Mouse (Mus musculus) kidney, embryonic 15.5 days (tissue): ENCODE data around the gene Pitpnb. TPM values are rescaled to one million over a fixed set of nuclear protein-coding genes. Genes with fewer than 3 reads are reported as not detected.

Experiments
- ATAC-seq: fragments of 200-750 bp; cut with Nextera tagmentation; replicated peaks from 2 replicates; pipeline ENCODE4 v1.8.0; 2017; ENCODE audit warnings: moderate TSS enrichment; ENCODE audit not compliant: low FRiP score
- H3K27ac ChIP-seq: fragments of 300-500 bp; sonication (generic); 2 replicates; pipeline ENCODE4 v1.5.1; 2015; ENCODE audit warnings: mild to moderate bottlenecking, inconsistent platforms
- H3K27me3 ChIP-seq: fragments of 300-500 bp; sonication (generic); 2 replicates; pipeline ENCODE4 v1.6.1; 2015; ENCODE audit warnings: inconsistent platforms
- H3K36me3 ChIP-seq: fragments of 300-500 bp; sonication (generic); 2 replicates; pipeline ENCODE4 v1.6.1; 2015; ENCODE audit warnings: inconsistent platforms
- H3K4me1 ChIP-seq: fragments of 300-500 bp; sonication (generic); 2 replicates; pipeline ENCODE4 v1.6.1; 2015; ENCODE audit warnings: inconsistent platforms
- H3K4me2 ChIP-seq: fragments of 300-500 bp; sonication (generic); 2 replicates; pipeline ENCODE4 v1.6.1; 2015; ENCODE audit warnings: moderate library complexity, mild to moderate bottlenecking, inconsistent platforms
- H3K4me3 ChIP-seq: fragments of 300-500 bp; sonication (generic); replicated peaks from 2 replicates; pipeline ENCODE4 v1.5.1; 2015; ENCODE audit warnings: mild to moderate bottlenecking, inconsistent platforms
- H3K9ac ChIP-seq: fragments of 300-500 bp; sonication (generic); 2 replicates; pipeline ENCODE4 v1.6.1; 2015; ENCODE audit warnings: mild to moderate bottlenecking, inconsistent platforms
- H3K9me3 ChIP-seq: fragments of 300-500 bp; sonication (generic); replicated peaks from 2 replicates; pipeline ENCODE4 v1.6.1; 2016; ENCODE audit warnings: inconsistent platforms
- WGBS: fragments of 180-500 bp; shearing (Covaris S2); methylation state at CpG from one replicate; pipeline ENCODE4 v1.1.7; 2015; ENCODE audit warnings: mixed read lengths; 5-methylcytosine and 5-hydroxymethylcytosine counted together
- polyA plus RNA-seq: library from polyadenylated mRNA; unstranded; fragments of >200 nt; fragmentation: Nextera tagmentation; extraction: Ambion mirVana; gene quantifications from 2 replicates; pipeline ENCODE4 v1.2.1, GENCODE M21; 2015

Gene Pitpnb
- polyA plus RNA-seq, 1 experiment from 2014 or later: 104 TPM

GRCm38 (mm10) chr5:111402651-111402996 lies 72.1 kb downstream of the Pitpnb start:
- WGBS: 87% methylated on average over 6 of the region's 6 CpGs
- no peaks in the 10 kb centered on the region for H3K4me1 ChIP-seq
- H3K27me3 ChIP-seq: peaks cover 32% of the 10 kb centered on the region
- no peak overlapping the region for H3K4me3 ChIP-seq
- ATAC-seq: no peak
- H3K27ac ChIP-seq: no peak overlapping the region
- no peaks in the 10 kb centered on the region for H3K36me3 ChIP-seq
- no peaks in the 10 kb centered on the region for H3K9me3 ChIP-seq
- H3K9ac ChIP-seq: no peak overlapping the region
- no peak overlapping the region for H3K4me2 ChIP-seq

GRCm38 (mm10) chr5:111404721-111405120 lies 74.2 kb downstream of the Pitpnb start:
- no peak for ATAC-seq
- Histone ChIP-seq H3K4me1 (peaks cover 15% of the 10 kb centered on the region), H3K36me3 (no peaks in the 10 kb centered on the region), H3K4me3 (no peak overlapping the region), H3K9ac (no peak overlapping the region), H3K4me2 (no peak overlapping the region), H3K27me3 (peaks cover 47% of the 10 kb centered on the region), H3K9me3 (no peaks in the 10 kb centered on the region), H3K27ac (no peak overlapping the region)
- 57% methylated on average over 6 of the region's 6 CpGs for whole genome bisulfite sequencing

GRCm38 (mm10) chr5:111408470-111409105 lies 78.0 kb downstream of the Pitpnb start:
- ATAC-seq: peak; percentile 55
- Histone ChIP-seq H3K27me3 (peaks cover 68% of the 10 kb centered on the region), H3K9me3 (no peaks in the 10 kb centered on the region), H3K4me2 (peak overlapping the region; percentile 39), H3K9ac (no peak overlapping the region), H3K4me3 (no peak overlapping the region), H3K36me3 (no peaks in the 10 kb centered on the region), H3K27ac (0 out of 2 replicates have a peak overlapping the region, but pooled peaks have one; percentile 61), H3K4me1 (peaks cover 18% of the 10 kb centered on the region)
- 18% methylated on average over 14 of the region's 14 CpGs for WGBS

GRCm38 (mm10) chr5:111409412-111410044 lies 79.0 kb downstream of the Pitpnb start:
- Histone ChIP-seq H3K36me3 (no peaks in the 10 kb centered on the region), H3K4me2 (no peak overlapping the region), H3K9ac (no peak overlapping the region), H3K9me3 (no peaks in the 10 kb centered on the region), H3K27me3 (peaks cover 76% of the 10 kb centered on the region), H3K4me3 (no peak overlapping the region), H3K27ac (no peak overlapping the region), H3K4me1 (peaks cover 23% of the 10 kb centered on the region)
- 0% methylated on average over 1 of the region's 1 CpGs for WGBS
- ATAC-seq: no peak

- WGBS: 62% methylated on average over 3 of the region's 3 CpGs
- H3K4me1 ChIP-seq: peaks cover 28% of the 10 kb centered on the region
- no peak for ATAC-seq
- H3K9ac ChIP-seq: no peak overlapping the region
- H3K27me3 ChIP-seq: peaks cover 82% of the 10 kb centered on the region
- H3K36me3 ChIP-seq: no peaks in the 10 kb centered on the region
- no peak overlapping the region for H3K27ac ChIP-seq
- no peak overlapping the region for H3K4me2 ChIP-seq
- H3K4me3 ChIP-seq: no peak overlapping the region
- no peaks in the 10 kb centered on the region for H3K9me3 ChIP-seq
Measured at GRCm38 (mm10) chr5:111410665-111411064, 80.1 kb downstream of the Pitpnb start.

- ATAC-seq: peak; percentile 17; the same call in 1 of the 2 replicates
- H3K36me3 ChIP-seq: no peaks in the 10 kb centered on the region
- no peak overlapping the region for H3K27ac ChIP-seq
- H3K9me3 ChIP-seq: no peaks in the 10 kb centered on the region
- 0% methylated on average over 5 of the region's 5 CpGs for WGBS
- peaks cover 41% of the 10 kb centered on the region for H3K4me1 ChIP-seq
- no peak overlapping the region for H3K4me3 ChIP-seq
- H3K27me3 ChIP-seq: peaks cover 87% of the 10 kb centered on the region
- H3K9ac ChIP-seq: no peak overlapping the region
- H3K4me2 ChIP-seq: no peak overlapping the region
Measured at GRCm38 (mm10) chr5:111414192-111414591, 83.6 kb downstream of the Pitpnb start.

GRCm38 (mm10) chr5:111414770-111415249 lies 84.2 kb downstream of the Pitpnb start:
- H3K36me3 ChIP-seq: no peaks in the 10 kb centered on the region
- H3K27ac ChIP-seq: no peak overlapping the region
- no peak for ATAC-seq
- WGBS: 45% methylated on average over 4 of the region's 4 CpGs
- peaks cover 46% of the 10 kb centered on the region for H3K4me1 ChIP-seq
- H3K27me3 ChIP-seq: peaks cover 87% of the 10 kb centered on the region
- no peak overlapping the region for H3K9ac ChIP-seq
- no peak overlapping the region for H3K4me2 ChIP-seq
- no peaks in the 10 kb centered on the region for H3K9me3 ChIP-seq
- no peak overlapping the region for H3K4me3 ChIP-seq

GRCm38 (mm10) chr5:111415575-111415974 lies 85.0 kb downstream of the Pitpnb start:
- Histone ChIP-seq H3K4me1 (peaks cover 51% of the 10 kb centered on the region), H3K4me3 (peak overlapping the region; percentile 78), H3K9ac (no peak overlapping the region), H3K4me2 (peak overlapping the region; percentile 94), H3K27me3 (peaks cover 88% of the 10 kb centered on the region), H3K36me3 (no peaks in the 10 kb centered on the region), H3K9me3 (no peaks in the 10 kb centered on the region), H3K27ac (no peak overlapping the region)
- 2% methylated on average over 14 of the region's 14 CpGs for WGBS
- ATAC-seq: no peak

GRCm38 (mm10) chr5:111416048-111416447 lies 85.5 kb downstream of the Pitpnb start:
- Histone ChIP-seq H3K4me3 (peak overlapping the region; percentile 78), H3K27ac (no peak overlapping the region), H3K4me2 (peak overlapping the region; percentile 94), H3K9me3 (no peaks in the 10 kb centered on the region), H3K4me1 (peaks cover 56% of the 10 kb centered on the region), H3K9ac (no peak overlapping the region), H3K36me3 (no peaks in the 10 kb centered on the region), H3K27me3 (peaks cover 88% of the 10 kb centered on the region)
- WGBS: 1% methylated on average over 13 of the region's 13 CpGs
- no peak for ATAC-seq

- WGBS: 0% methylated on average over 88 of the region's 88 CpGs
Measured at GRCm38 (mm10) chr5:111416591-111417374, 86.2 kb downstream of the Pitpnb start, which contains the start of gene Mn1. Gene Mn1, plus strand, starts transcription at chr5:111417362.

GRCm38 (mm10) chr5:111417378-111418131 lies 87.0 kb downstream of the Pitpnb start:
- peaks cover 7% of the 10 kb centered on the region; the same call in 1 of the 2 replicates for H3K36me3 ChIP-seq
- H3K27me3 ChIP-seq: peaks cover 88% of the 10 kb centered on the region
- H3K4me3 ChIP-seq: peak overlapping the region; percentile 78
- H3K9ac ChIP-seq: peak overlapping the region; percentile 78
- ATAC-seq: no peak
- peak overlapping the region; percentile 94 for H3K4me2 ChIP-seq
- H3K27ac ChIP-seq: peak overlapping the region; percentile 49; the same call in 1 of the 2 replicates
- under 1% methylated on average over 103 of the region's 105 CpGs for WGBS
- peaks cover 70% of the 10 kb centered on the region for H3K4me1 ChIP-seq
- H3K9me3 ChIP-seq: no peaks in the 10 kb centered on the region

More at GRCm38 (mm10) chr5:111416591-111417374, 86.2 kb downstream of the Pitpnb start, which contains the start of gene Mn1:
- Histone ChIP-seq H3K4me3 (peak within 1 kb of the TSS; percentile 78), H3K27me3 (peaks cover 88% of the 10 kb centered on the region), H3K9ac (peak within 1 kb of the TSS; percentile 78), H3K9me3 (no peaks in the 10 kb centered on the region), H3K27ac (peak within 1 kb of the TSS; percentile 49), H3K36me3 (peaks cover 7% of the 10 kb centered on the region; the same call in 1 of the 2 replicates), H3K4me2 (peak within 1 kb of the TSS; percentile 94), H3K4me1 (peaks cover 63% of the 10 kb centered on the region)
- ATAC-seq: peak; percentile 91
